10 mouse cellular contexts compared by ENCODE assay signal in genomic region chr11:120111033-120111432, GRCm38 (mm10). TPM values are rescaled to one million over a fixed set of nuclear protein-coding genes. Genes with fewer than 3 reads are reported as not detected.
A peak's percentile ranks its signal among the peaks of the same experiment; 100 is the strongest.
DNase-seq lines count a peak whose midpoint lies in the region; ATAC-seq lines count a peak whose summit lies in the region.
"Had no signal": no experiment of that assay in that cellular context is flagged by ENCODE, and none has a peak within 500 bp of the region (broad histone marks: within the 10 kb centered on the region; RNA-seq: fewer than 3 reads in every experiment).

No protein-coding gene starts in this region.

- intact Hi-C loops in heart, postnatal 25 days (cut with DNase I): loop anchor here (1.0 to 5.0 kb wide), 4 partner anchors 56 to 311 kb away; no protein-coding TSS in a partner anchor

- peaks cover 23% of the 10 kb centered on the region for H3K36me3 ChIP-seq in kidney, embryonic 16.5 days (ENCODE audit: insufficient read depth, low read length)
- H3K36me3 ChIP-seq in midbrain, embryonic 11.5 days (ENCODE audit: control insufficient read depth, insufficient read depth, low read length): peaks cover 2% of the 10 kb centered on the region; the same call in 1 of the 2 replicates

- H3K27me3 ChIP-seq in kidney, embryonic 16.5 days (ENCODE audit: insufficient read depth, low read length): no peaks in the 10 kb centered on the region
- H3K27me3 ChIP-seq in midbrain, embryonic 11.5 days (ENCODE audit: control insufficient read depth, insufficient read depth, low read length): no peaks in the 10 kb centered on the region
- H3K27me3 ChIP-seq: embryonic facial prominence, embryonic 12.5 days; liver, embryonic 13.5 days had no signal

- WGBS in kidney, embryonic 16.5 days: 4% methylated on average over 2 of the region's 2 CpGs
- WGBS in midbrain, embryonic 11.5 days: 2% methylated on average over 2 of the region's 2 CpGs

- 0 out of 2 replicates have a peak overlapping the region, but pooled peaks have one; percentile 33 for H3K27ac ChIP-seq in kidney, embryonic 16.5 days (ENCODE audit: low read length)
- H3K27ac ChIP-seq in midbrain, embryonic 11.5 days (ENCODE audit: low read depth, low read length): no peak overlapping the region
- H3K27ac ChIP-seq: embryonic facial prominence, embryonic 12.5 days had no signal

- ATAC-seq in erythroid progenitor cell, adult 5-6 weeks (replicated peaks; ENCODE audit: low FRiP score, poor library complexity, severe bottlenecking): peak; percentile 59; the same call in 1 of the 2 replicates
- no peak for ATAC-seq in kidney, embryonic 16.5 days (ENCODE audit: low FRiP score, low TSS enrichment)
- no peak for ATAC-seq in midbrain, embryonic 11.5 days (ENCODE audit: low FRiP score)

- no peaks in the 10 kb centered on the region for H3K9me3 ChIP-seq in kidney, embryonic 16.5 days (ENCODE audit: low read length)
- no peaks in the 10 kb centered on the region for H3K9me3 ChIP-seq in midbrain, embryonic 11.5 days (ENCODE audit: control insufficient read depth, low read length)
- H3K9me3 ChIP-seq: embryonic facial prominence, embryonic 12.5 days; liver, embryonic 13.5 days had no signal

- no peak overlapping the region for H3K4me2 ChIP-seq in kidney, embryonic 16.5 days (replicated peaks; ENCODE audit: low read depth, low read length)
- H3K4me2 ChIP-seq in midbrain, embryonic 11.5 days: no peak overlapping the region
- H3K4me2 ChIP-seq: embryonic facial prominence, embryonic 12.5 days; liver, embryonic 13.5 days had no signal

- peaks cover 8% of the 10 kb centered on the region; the same call in 1 of the 2 replicates for H3K4me1 ChIP-seq in kidney, embryonic 16.5 days (ENCODE audit: insufficient read depth, low read length)
- H3K4me1 ChIP-seq in midbrain, embryonic 11.5 days (ENCODE audit: control insufficient read depth, insufficient read depth, low read length): no peaks in the 10 kb centered on the region
- H3K4me1 ChIP-seq: liver, embryonic 13.5 days had no signal

- H3K9ac ChIP-seq in kidney, embryonic 16.5 days (replicated peaks; ENCODE audit: low read length): no peak overlapping the region
- no peak overlapping the region for H3K9ac ChIP-seq in midbrain, embryonic 11.5 days (ENCODE audit: low read length)
- H3K9ac ChIP-seq: embryonic facial prominence, embryonic 12.5 days; liver, embryonic 13.5 days had no signal

- no peak overlapping the region for H3K4me3 ChIP-seq in kidney, embryonic 16.5 days (ENCODE audit: low read length)
- H3K4me3 ChIP-seq in midbrain, embryonic 11.5 days (ENCODE audit: low read depth, low read length): no peak overlapping the region
- H3K4me3 ChIP-seq: embryonic facial prominence, embryonic 12.5 days; liver, embryonic 13.5 days had no signal

- DNase-seq in heart, adult 18-20 months: peak; percentile 50 to 84
- no peak for DNase-seq in heart, postnatal 25 days (ENCODE audit: low spot score)
- peak; percentile 39 for DNase-seq in A20 (ENCODE audit: low read depth, low spot score)
- peak; percentile 85 for DNase-seq in NIH3T3 (ENCODE audit: low read depth)
- peak; percentile 94 for DNase-seq in midbrain, embryonic 11.5 days (ENCODE audit: low spot score, missing footprints)
- peak; percentile 72 for DNase-seq in thymus, postnatal 0 days (ENCODE audit: low spot score)
- DNase-seq: liver, embryonic 13.5 days had no signal

RNA-seq across cellular contexts. Expression of gene Ndufaf8, which starts 12.3 kb away (rescaled TPM):
- 10 to 100 TPM; 85.2 to 94.9 TPM for total RNA-seq in heart, adult 18-20 months (2021)
- 10 to 100 TPM; 67.1 to 69.7 TPM for total RNA-seq in heart, postnatal 25 days (2021)
- 12.6 TPM in 1 of 2 replicates, not detected in the other for total RNA-seq in erythroid progenitor cell, adult 5-6 weeks (2015; ENCODE audit: low replicate concordance)
- 3.1 TPM in 1 of 2 replicates, not detected in the other for total RNA-seq in erythroid progenitor cell, adult 5-6 weeks (2017; ENCODE audit: low replicate concordance)
- polyA plus RNA-seq in kidney, embryonic 16.5 days (2015; fragmentation: Nextera tagmentation; extraction: Ambion mirVana): 89.2 and 98.9 TPM in 2 replicates
- 58.4 and 61.3 TPM in 2 replicates for polyA plus RNA-seq in midbrain, embryonic 11.5 days (2014; fragmentation: Nextera tagmentation; extraction: Ambion mirVana)
- 112 and 121 TPM in 2 replicates for polyA plus RNA-seq in thymus, postnatal 0 days (2015; fragmentation: Nextera tagmentation; extraction: Ambion mirVana)

RNA-seq across cellular contexts. Expression of gene Tepsin, which starts 12.5 kb away (rescaled TPM):
- total RNA-seq in heart, adult 18-20 months (2021): 1 to 10 TPM; 5.9 to 8.2 TPM
- 1 to 10 TPM; 7.4 to 8.2 TPM for total RNA-seq in heart, postnatal 25 days (2021)
- 4.3 and 27.2 TPM in 2 replicates for total RNA-seq in erythroid progenitor cell, adult 5-6 weeks (2015; ENCODE audit: low replicate concordance)
- 11.0 and 25.7 TPM in 2 replicates for total RNA-seq in erythroid progenitor cell, adult 5-6 weeks (2017; ENCODE audit: low replicate concordance)
- 22.0 and 24.9 TPM in 2 replicates for polyA plus RNA-seq in kidney, embryonic 16.5 days (2015; fragmentation: Nextera tagmentation; extraction: Ambion mirVana)
- 12.3 and 14.2 TPM in 2 replicates for polyA plus RNA-seq in midbrain, embryonic 11.5 days (2014; fragmentation: Nextera tagmentation; extraction: Ambion mirVana)
- polyA plus RNA-seq in thymus, postnatal 0 days (2015; fragmentation: Nextera tagmentation; extraction: Ambion mirVana): 12.3 and 13.2 TPM in 2 replicates

RNA-seq across cellular contexts. Expression of gene Cep131, which starts 24.4 kb away (rescaled TPM):
- total RNA-seq in heart, adult 18-20 months (2021): 10 to 100 TPM in 1 of 2 experiments, 1 to 10 TPM in 1; 6.5 to 10.5 TPM
- 1 to 10 TPM; 9.3 to 9.7 TPM for total RNA-seq in heart, postnatal 25 days (2021)
- 3.2 TPM in 1 of 2 replicates, not detected in the other for total RNA-seq in erythroid progenitor cell, adult 5-6 weeks (2015; ENCODE audit: low replicate concordance)
- total RNA-seq in erythroid progenitor cell, adult 5-6 weeks (2017; ENCODE audit: low replicate concordance): 0.51 and 2.3 TPM in 2 replicates
- 26.6 and 27.9 TPM in 2 replicates for polyA plus RNA-seq in kidney, embryonic 16.5 days (2015; fragmentation: Nextera tagmentation; extraction: Ambion mirVana)
- polyA plus RNA-seq in midbrain, embryonic 11.5 days (2014; fragmentation: Nextera tagmentation; extraction: Ambion mirVana): 24.9 and 28.9 TPM in 2 replicates
- polyA plus RNA-seq in thymus, postnatal 0 days (2015; fragmentation: Nextera tagmentation; extraction: Ambion mirVana): 9.5 and 11.2 TPM in 2 replicates

RNA-seq across cellular contexts. Expression of gene Slc38a10, which starts 40.1 kb away (rescaled TPM):
- total RNA-seq in heart, adult 18-20 months (2021): 10 to 100 TPM; 89.2 to 93.9 TPM
- total RNA-seq in heart, postnatal 25 days (2021): 10 to 100 TPM; 75.9 to 78.0 TPM
- total RNA-seq in erythroid progenitor cell, adult 5-6 weeks (2015; ENCODE audit: low replicate concordance): 14.8 and 17.2 TPM in 2 replicates
- 17.1 and 46.0 TPM in 2 replicates for total RNA-seq in erythroid progenitor cell, adult 5-6 weeks (2017; ENCODE audit: low replicate concordance)
- 132 and 133 TPM in 2 replicates for polyA plus RNA-seq in kidney, embryonic 16.5 days (2015; fragmentation: Nextera tagmentation; extraction: Ambion mirVana)
- polyA plus RNA-seq in midbrain, embryonic 11.5 days (2014; fragmentation: Nextera tagmentation; extraction: Ambion mirVana): 46.3 and 53.3 TPM in 2 replicates
- 58.9 and 60.9 TPM in 2 replicates for polyA plus RNA-seq in thymus, postnatal 0 days (2015; fragmentation: Nextera tagmentation; extraction: Ambion mirVana)

Comparison
In these comparisons a context has a peak if more than half of its experiments do, and no peak if none do; other contexts are left out.
1. RNA of gene Ndufaf8, which starts 12.3 kb away (total RNA-seq): 85.2 to 94.9 TPM in heart, adult 18-20 months and 67.1 to 69.7 TPM in heart, postnatal 25 days; 3.1 to 12.6 TPM in erythroid progenitor cell, adult 5-6 weeks; every median in the first group is over 4 times any median in the second.